In the genomic region with DNA sequence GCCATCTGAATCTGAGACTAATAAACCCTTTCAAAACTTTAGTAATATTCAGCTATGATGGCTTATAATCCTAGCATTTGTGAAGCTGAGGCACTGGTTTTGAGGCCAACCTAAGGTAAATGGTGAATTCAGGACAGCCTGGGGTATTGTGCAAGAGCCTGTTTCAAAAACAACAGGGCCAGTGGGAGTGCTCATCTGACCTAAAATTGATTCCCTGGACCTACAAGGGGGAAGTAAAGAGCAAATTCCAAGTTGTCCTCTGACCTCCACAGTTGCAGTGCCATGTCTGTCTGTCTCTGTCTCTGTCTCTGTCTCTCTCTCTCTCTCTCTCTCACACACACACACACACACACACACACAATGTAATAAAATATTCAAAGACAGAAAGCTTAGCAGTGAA, we compare ENCODE assay signal across 15 mouse cellular contexts.
"Had no signal": no experiment of that assay in that cellular context is flagged by ENCODE, and none has a peak within 500 bp of the region (broad histone marks: within the 10 kb centered on the region; RNA-seq: fewer than 3 reads in every experiment).

No protein-coding gene starts in this region.

- H3K4me3 ChIP-seq: kidney, embryonic 15.5 days; limb, embryonic 12.5 days; lung, embryonic 15.5 days; megakaryocyte, embryonic 14.5 days; midbrain, embryonic 15.5 days; neural tube, embryonic 12.5 days had no signal

- H3K27me3 ChIP-seq: kidney, embryonic 15.5 days; limb, embryonic 12.5 days; lung, embryonic 15.5 days; megakaryocyte, embryonic 14.5 days; midbrain, embryonic 15.5 days; neural tube, embryonic 12.5 days had no signal

- H3K27ac ChIP-seq: kidney, embryonic 15.5 days; limb, embryonic 12.5 days; liver, embryonic 14.5 days; lung, embryonic 15.5 days; macrophage; midbrain, embryonic 15.5 days; neural tube, embryonic 12.5 days; stomach, postnatal 0 days had no signal

- H3K36me3 ChIP-seq: kidney, embryonic 15.5 days; limb, embryonic 12.5 days; lung, embryonic 15.5 days; midbrain, embryonic 15.5 days; neural tube, embryonic 12.5 days had no signal

- H3K9me3 ChIP-seq: kidney, embryonic 15.5 days; limb, embryonic 12.5 days; lung, embryonic 15.5 days; megakaryocyte, embryonic 14.5 days; midbrain, embryonic 15.5 days; neural tube, embryonic 12.5 days had no signal

- H3K4me2 ChIP-seq: kidney, embryonic 15.5 days; limb, embryonic 12.5 days; lung, embryonic 15.5 days; midbrain, embryonic 11.5 days; midbrain, embryonic 15.5 days; neural tube, embryonic 12.5 days had no signal

- DNase-seq: kidney, adult 11 months; kidney, postnatal 25 days; layer of hippocampus, adult 9-11 months; lung, postnatal 14 days; thymus, postnatal 4 days had no signal

- H3K9ac ChIP-seq: kidney, embryonic 15.5 days; limb, embryonic 12.5 days; liver, embryonic 14.5 days; lung, embryonic 15.5 days; midbrain, embryonic 15.5 days; neural tube, embryonic 12.5 days had no signal

- ATAC-seq: midbrain, embryonic 15.5 days had no signal
